Mouse (Mus musculus): Measurements from ENCODE around the gene Gtf2f1.

Gtf2f1 gene

GRCm38 (mm10) chr17:56974708-56975240, 36.3 kb downstream of the Gtf2f1 start:
- DNase-seq (ENCODE audit: low spot score), result no peak

- no peak for DNase-seq (ENCODE audit: low spot score)
Observed at GRCm38 (mm10) chr17:56973956-56974707, 37.0 kb downstream of the Gtf2f1 start.

- DNase-seq (ENCODE audit: low spot score), result no peak
Observed at GRCm38 (mm10) chr17:56970081-56970480, 41.0 kb downstream of the Gtf2f1 start.

- DNase-seq (ENCODE audit: low spot score), result no peak
Observed at GRCm38 (mm10) chr17:56969321-56969720, 41.8 kb downstream of the Gtf2f1 start.

GRCm38 (mm10) chr17:56963646-56964045, 47.4 kb downstream of the Gtf2f1 start:
- no peak for DNase-seq (ENCODE audit: low spot score)

GRCm38 (mm10) chr17:56962642-56963405, 48.3 kb downstream of the Gtf2f1 start:
- DNase-seq (ENCODE audit: low spot score), result no peak

GRCm38 (mm10) chr17:56961880-56962279, 49.2 kb downstream of the Gtf2f1 start:
- no peak for DNase-seq (ENCODE audit: low spot score)

- no peak for DNase-seq (ENCODE audit: low spot score)
Observed at GRCm38 (mm10) chr17:56958667-56959066, 52.4 kb downstream of the Gtf2f1 start.

- no peak for DNase-seq (ENCODE audit: low spot score)
Observed at GRCm38 (mm10) chr17:56957763-56958429, 53.2 kb downstream of the Gtf2f1 start.

- DNase-seq (ENCODE audit: low spot score), result no peak
Observed at GRCm38 (mm10) chr17:56954871-56955270, 56.2 kb downstream of the Gtf2f1 start.
